Mouse (Mus musculus): ENCODE data around the gene Kat2b. TPM values are rescaled to one million over a fixed set of nuclear protein-coding genes. Genes with fewer than 3 reads are reported as not detected.
"Not testable (repeated sequence)": the region's sequence is repeated elsewhere in the genome, so short reads cannot be mapped to it uniquely, and the experiment has no call there.

The Kat2b gene
- total RNA-seq, 4 experiments from 2014 or later: 15.4 to 29.7 (median 19.8) TPM

DNA sequence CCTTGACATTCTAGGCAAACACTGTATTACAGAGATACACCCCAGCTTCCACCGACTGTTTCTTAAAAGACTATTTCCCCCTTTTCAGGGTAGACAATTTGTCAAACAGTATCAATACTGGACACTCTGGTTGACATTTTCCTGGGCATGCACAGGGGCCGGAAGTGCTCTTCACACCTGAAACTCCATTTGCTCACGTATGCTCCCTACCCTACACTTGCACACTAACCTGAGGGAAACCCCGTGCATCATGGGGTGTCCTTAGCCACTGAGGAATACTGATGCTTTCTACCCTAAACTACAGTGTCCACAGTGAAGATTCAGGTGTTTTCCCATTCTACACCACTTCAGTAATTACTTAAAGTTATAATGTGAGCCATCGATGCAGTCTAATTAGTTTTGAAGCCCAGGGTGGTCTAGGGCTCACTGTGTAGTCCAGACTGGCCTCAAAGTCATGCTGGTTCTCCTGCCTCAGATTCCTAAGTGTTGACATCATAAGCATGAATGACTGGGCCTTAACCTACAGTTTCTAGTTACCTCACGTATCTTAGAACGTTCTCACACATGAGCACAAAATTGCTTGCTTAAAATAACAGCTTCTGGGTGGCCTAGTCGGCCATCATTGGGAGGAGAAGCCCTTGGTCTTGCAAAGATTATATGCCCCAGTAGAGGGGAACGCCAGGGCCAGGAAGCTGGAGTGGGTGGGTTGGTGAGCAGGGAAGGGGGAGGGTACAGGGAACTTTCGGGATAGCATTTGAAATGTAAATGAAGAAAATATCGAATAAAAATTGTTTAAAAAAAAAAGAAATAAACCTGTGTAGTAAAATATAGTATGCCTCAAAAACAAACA is 30.5 kb downstream of the Kat2b start:
- no peak for DNase-seq (ENCODE audit: low spot score in 2 of 2)

- no peak for DNase-seq (ENCODE audit: low spot score in 2 of 2)
Measured at GRCm38 (mm10) chr17:53598571-53598970, 31.9 kb downstream of the Kat2b start.

GRCm38 (mm10) chr17:53603236-53603635 is 36.6 kb downstream of the Kat2b start:
- not testable (repeated sequence) for DNase-seq (ENCODE audit: low spot score in 2 of 2)

- DNase-seq (ENCODE audit: low spot score in 2 of 2): not testable (repeated sequence)
Measured at GRCm38 (mm10) chr17:53606082-53606481, 39.4 kb downstream of the Kat2b start.

DNA sequence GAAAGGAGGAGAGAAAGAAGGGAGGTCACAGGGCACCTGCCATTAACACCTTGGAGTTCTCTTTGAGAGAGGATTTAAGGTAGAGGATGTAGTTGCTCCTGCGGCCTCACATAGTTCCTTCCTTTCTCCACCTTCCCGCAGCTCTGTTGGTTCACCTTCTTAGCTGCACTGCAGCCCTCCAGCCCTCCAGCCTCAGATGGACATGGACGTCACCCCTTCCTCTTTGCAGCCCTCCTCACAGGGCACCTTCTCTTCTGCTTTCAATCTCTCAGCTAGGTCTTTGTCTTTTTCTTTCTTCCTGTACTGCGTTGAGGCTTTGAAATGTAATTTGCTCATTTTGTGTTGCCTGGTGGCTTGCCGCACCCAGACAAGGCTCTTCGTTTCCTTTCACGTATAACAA is 42.3 kb downstream of the Kat2b start:
- DNase-seq (ENCODE audit: low spot score in 2 of 2): not testable (repeated sequence)

DNA sequence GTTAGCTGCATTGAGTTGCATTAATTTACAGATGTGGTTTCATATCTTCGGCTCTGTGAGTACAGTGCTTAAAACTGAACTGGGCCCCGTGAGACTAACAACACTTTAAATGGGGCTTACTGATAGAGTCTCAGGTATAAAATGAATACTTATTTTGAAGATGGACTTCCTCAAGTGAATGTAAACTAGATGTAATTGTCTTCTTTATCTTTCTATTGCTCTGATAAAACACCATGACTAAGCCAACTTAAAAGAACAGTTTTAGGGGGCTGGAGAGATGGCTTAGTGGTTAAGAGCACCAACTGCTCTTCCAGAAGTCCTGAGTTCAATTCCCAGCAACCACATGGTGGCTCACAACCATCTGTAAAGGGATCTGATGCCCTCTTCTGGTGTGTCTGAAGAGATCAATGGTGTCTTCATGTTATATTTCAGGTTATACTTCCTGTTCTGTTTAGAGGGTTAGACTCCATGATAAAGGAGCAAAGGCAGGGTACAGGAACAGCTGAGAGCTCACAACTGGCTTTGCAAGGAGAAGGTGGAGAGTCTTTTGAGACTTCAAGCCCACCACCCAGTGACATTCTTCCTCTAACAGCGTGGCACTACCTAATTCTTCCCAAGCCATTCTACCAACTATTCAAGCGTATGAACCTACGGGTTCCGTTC is 50.8 kb downstream of the Kat2b start:
- DNase-seq (ENCODE audit: low spot score in 2 of 2): no peak

DNA sequence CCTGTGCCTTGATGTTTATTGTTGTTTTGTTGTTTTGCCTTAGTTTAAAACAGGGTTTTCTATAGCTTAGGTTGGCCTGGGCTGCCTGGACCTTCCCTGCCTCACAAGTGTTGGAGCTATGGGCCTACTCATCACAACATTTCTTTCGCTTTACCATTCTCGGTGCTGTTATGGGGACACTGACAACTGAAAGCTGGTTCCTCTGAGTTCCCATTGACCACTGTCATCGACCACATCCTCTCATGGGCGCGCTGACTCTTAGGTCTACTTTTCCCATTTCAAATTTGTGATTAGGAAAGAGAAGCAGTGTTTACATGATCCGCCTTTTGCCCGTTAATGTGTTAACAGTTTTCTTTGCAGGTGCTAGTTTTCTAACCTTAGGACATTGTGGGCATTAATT is 51.7 kb downstream of the Kat2b start:
- DNase-seq (ENCODE audit: low spot score in 2 of 2): no peak

- no peak for DNase-seq (ENCODE audit: low spot score in 2 of 2)
Measured at GRCm38 (mm10) chr17:53619391-53619790, 52.7 kb downstream of the Kat2b start.

- DNase-seq (ENCODE audit: low spot score in 2 of 2): no peak
Measured at GRCm38 (mm10) chr17:53620611-53621010, 54.0 kb downstream of the Kat2b start.

- no peak for DNase-seq (ENCODE audit: low spot score in 2 of 2)
Measured at GRCm38 (mm10) chr17:53622125-53622524, 55.5 kb downstream of the Kat2b start.

DNA sequence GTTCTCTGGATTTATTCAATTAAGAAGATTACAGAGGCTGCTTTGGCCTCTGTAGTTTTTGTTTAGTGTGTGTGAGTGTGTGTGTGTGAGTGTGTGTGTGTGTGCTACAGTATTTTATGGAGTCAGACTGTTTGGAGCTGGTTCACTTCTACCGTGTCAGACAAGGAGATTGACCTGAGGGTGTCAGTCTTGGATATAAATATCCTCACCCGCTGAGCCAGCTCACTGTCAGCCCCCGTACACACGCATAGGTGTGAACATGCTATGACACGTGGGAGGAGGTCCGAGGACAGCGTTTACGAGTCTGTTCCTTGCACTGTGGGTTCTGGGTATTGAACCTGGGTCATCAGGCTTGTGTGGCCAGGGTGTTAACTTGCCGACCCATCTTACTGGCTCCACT is 57.1 kb downstream of the Kat2b start:
- no peak for DNase-seq (ENCODE audit: low spot score in 2 of 2)

DNA sequence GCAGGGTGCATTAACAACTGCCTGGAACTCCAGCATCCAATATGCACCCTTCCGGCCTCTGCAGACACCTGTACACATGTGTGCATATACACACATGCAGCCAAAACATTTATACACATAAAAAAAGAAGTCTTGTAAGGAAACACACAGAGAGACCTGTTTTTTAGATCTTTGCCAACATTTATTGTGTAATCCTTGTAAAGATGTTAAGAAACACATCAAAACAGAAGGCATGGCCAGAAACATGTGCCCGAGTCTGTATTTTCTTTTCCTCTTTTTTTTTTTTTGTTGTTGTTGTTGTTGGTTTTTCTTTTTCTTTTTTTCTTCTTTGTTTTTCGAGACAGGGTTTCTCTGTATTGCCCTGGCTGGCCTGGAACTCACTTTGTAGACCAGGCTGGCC is 59.5 kb downstream of the Kat2b start:
- DNase-seq (ENCODE audit: low spot score in 2 of 2): no peak

- DNase-seq (ENCODE audit: low spot score in 2 of 2): no peak
Measured at GRCm38 (mm10) chr17:53627497-53627896, 60.8 kb downstream of the Kat2b start.

DNA sequence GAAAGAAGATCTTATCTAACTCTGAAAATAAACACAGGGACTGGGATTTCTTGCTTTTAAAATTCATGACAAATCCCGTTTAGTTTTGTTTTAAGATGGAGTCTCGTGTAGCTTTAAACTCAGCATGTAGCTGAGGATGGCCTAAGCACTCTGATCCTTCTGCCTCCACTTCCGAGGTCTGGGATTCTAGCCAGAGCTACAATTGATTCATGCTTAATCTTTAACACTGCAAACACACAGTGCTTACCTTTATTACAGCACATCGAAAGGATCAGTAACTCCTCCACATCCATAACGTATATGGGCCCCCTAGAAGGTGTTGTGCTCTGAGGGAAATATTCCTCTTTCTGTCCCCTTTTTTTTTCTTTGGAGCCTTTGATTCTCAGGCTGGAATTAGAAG is 61.5 kb downstream of the Kat2b start:
- DNase-seq (ENCODE audit: low spot score in 2 of 2): no peak

GRCm38 (mm10) chr17:53631344-53631743 is 64.7 kb downstream of the Kat2b start:
- no peak for DNase-seq (ENCODE audit: low spot score in 2 of 2)

- no peak for DNase-seq (ENCODE audit: low spot score in 2 of 2)
Measured at GRCm38 (mm10) chr17:53643360-53643759, 76.7 kb downstream of the Kat2b start.

- DNase-seq (ENCODE audit: low spot score in 2 of 2): no peak
Measured at GRCm38 (mm10) chr17:53650251-53650661, 83.6 kb downstream of the Kat2b start.

DNA sequence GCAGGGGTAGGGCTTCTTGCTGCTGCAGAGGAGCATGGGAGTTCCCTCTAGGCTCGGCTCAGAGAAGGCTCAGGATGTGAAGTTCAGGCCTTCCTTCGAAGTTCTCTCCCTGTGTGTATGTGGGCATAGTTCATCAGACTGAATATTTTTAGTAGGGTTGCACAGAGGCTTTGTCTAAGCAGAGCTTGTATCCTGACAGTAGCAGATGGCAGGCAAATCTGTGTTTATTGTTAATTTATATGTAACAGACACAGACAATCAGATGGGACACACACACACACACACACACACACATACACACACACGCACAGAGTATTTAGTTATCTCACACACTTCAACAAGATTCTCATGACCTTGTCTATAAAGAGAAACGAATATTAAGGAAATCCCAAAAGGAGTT is 87.9 kb downstream of the Kat2b start:
- DNase-seq (ENCODE audit: low spot score in 2 of 2): no peak

DNA sequence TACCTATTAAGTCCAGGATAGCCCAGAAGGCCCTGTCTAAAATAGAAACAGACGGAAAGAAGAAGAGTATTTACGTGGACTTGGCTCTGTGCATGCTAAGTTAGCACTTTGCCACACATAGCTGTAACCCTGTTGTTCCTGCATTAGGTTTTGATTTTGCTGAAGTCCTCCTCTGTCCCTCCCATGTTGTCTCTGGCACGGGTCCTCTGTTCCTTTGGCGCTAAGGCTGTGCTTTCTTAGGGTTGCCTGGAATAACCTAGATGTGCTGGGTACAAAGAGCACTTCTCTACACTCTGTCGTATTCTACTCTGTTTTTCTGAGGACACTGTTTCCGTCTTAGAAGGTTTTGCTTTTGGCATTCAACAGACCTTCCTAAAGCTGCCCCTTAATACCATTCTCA is 88.4 kb downstream of the Kat2b start:
- no peak for DNase-seq (ENCODE audit: low spot score in 2 of 2)

- no peak for DNase-seq (ENCODE audit: low spot score in 2 of 2)
Measured at GRCm38 (mm10) chr17:53655959-53656358, 89.3 kb downstream of the Kat2b start.

DNA sequence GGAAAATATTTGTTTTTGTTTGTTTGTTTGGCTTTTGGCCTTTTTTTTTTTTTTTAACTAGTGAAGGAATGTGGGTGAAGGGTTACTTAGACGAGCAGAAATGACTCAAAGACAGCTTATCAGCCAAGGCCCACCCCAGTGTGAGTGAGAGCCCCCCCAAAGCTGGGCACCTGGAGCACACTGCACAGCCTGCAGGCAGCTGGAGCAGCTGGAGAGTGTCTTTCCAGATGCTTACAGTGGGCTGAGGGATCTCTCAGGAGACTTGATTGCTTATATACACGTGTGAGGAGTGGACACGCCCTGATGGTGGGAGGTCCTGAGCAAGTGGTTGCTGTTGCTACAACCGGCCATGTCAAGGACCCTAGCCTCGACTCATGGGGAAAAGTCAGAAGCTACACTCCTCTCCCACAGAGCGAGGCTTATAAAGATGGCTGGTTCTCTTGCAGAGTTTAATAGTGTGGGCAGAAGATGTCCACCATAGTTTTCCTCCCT is 89.8 kb downstream of the Kat2b start:
- no peak for DNase-seq (ENCODE audit: low spot score in 2 of 2)

DNA sequence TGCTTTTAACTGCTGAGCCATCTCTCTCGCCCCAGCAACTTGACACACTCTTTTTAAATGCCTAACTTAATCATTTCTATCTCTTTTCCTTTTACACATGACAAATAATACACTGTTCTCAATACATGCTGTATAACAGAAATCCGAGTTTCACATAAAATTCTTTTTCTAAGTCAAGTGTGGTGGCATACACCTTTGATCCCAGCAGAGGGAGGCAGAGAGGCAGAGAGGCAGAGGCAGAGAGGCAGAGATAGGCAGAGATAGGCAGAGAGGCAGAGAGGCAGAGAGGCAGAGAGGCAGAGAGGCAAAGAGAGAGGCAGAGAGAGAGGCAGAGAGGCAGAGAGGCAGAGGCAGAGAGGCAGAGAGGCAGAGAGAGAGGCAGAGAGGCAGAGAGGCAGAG is 90.7 kb downstream of the Kat2b start:
- not testable (repeated sequence) for DNase-seq (ENCODE audit: low spot score in 2 of 2)

DNA sequence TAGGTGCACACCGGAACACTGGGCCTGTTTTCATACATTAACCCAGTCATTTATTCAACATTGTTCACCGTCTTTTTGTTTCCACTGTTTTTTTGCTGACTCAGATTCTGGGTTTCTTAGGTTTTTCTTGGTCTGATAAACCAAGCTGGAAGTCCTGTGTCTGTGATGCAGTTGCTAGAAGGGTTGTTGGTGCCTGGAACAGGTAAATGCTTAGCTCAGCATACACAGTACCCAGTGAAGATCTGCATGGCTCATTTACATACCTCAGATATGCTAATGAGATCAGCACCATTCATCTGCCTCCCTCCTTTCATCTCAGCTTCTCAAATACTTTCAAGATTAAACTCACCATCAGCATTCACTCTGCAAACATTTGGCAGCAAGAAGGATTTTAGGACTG is 92.0 kb downstream of the Kat2b start:
- no peak for DNase-seq (ENCODE audit: low spot score in 2 of 2)

All from layer of hippocampus, adult 8-10 months (tissue).